Mouse (Mus musculus): ENCODE data around the gene Gm10322.
A peak's percentile ranks its signal among the peaks of the same experiment; 100 is the strongest.

The Gm10322 gene

GRCm38 (mm10) chr10:59602043-59602442 lies 13.8 kb upstream of the Gm10322 start:
- no peak for DNase-seq (ENCODE audit: low spot score in 2 of 2)

- peak in 1 of 2 experiments; percentile 20 for DNase-seq (ENCODE audit: low spot score in 2 of 2)
Observed at GRCm38 (mm10) chr10:59602891-59603290, 13.0 kb upstream of the Gm10322 start.

- DNase-seq (ENCODE audit: low spot score in 2 of 2) = no peak
Observed at GRCm38 (mm10) chr10:59603843-59604242, 12.0 kb upstream of the Gm10322 start.

GRCm38 (mm10) chr10:59604879-59605464 lies 10.9 kb upstream of the Gm10322 start:
- no peak for DNase-seq (ENCODE audit: low spot score in 2 of 2)

GRCm38 (mm10) chr10:59613276-59613675 lies 2.6 kb upstream of the Gm10322 start:
- DNase-seq (ENCODE audit: low spot score in 2 of 2) = no peak

- no peak for DNase-seq (ENCODE audit: low spot score in 2 of 2)
Observed at GRCm38 (mm10) chr10:59614141-59614540, 1.7 kb upstream of the Gm10322 start.

- DNase-seq (ENCODE audit: low spot score in 2 of 2) = no peak
Observed at GRCm38 (mm10) chr10:59615411-59615810, 452 bp upstream of the Gm10322 start.

GRCm38 (mm10) chr10:59616522-59616921 lies 659 bp downstream of the Gm10322 start, which contains the start of gene Mcu:
Gene Mcu, minus strand, starts transcription at chr10:59616692.
- peak; percentile 90 to 95 for DNase-seq (ENCODE audit: low spot score in 2 of 2)

- DNase-seq (ENCODE audit: low spot score in 2 of 2) = no peak
Observed at GRCm38 (mm10) chr10:59617776-59618175, 1.9 kb downstream of the Gm10322 start.

- no peak for DNase-seq (ENCODE audit: low spot score in 2 of 2)
Observed at GRCm38 (mm10) chr10:59621355-59621754, 5.5 kb downstream of the Gm10322 start.

GRCm38 (mm10) chr10:59623496-59623895 lies 7.6 kb downstream of the Gm10322 start:
- no peak for DNase-seq (ENCODE audit: low spot score in 2 of 2)

GRCm38 (mm10) chr10:59628641-59629505 lies 13.0 kb downstream of the Gm10322 start:
- no peak for DNase-seq (ENCODE audit: low spot score in 2 of 2)

- no peak for DNase-seq (ENCODE audit: low spot score in 2 of 2)
Observed at GRCm38 (mm10) chr10:59629506-59629782, 13.6 kb downstream of the Gm10322 start.

GRCm38 (mm10) chr10:59636048-59636447 lies 20.2 kb downstream of the Gm10322 start:
- DNase-seq (ENCODE audit: low spot score in 2 of 2) = no peak

- DNase-seq (ENCODE audit: low spot score in 2 of 2) = no peak
Observed at GRCm38 (mm10) chr10:59636751-59637533, 21.1 kb downstream of the Gm10322 start.

- DNase-seq (ENCODE audit: low spot score in 2 of 2) = no peak
Observed at GRCm38 (mm10) chr10:59637596-59638124, 21.8 kb downstream of the Gm10322 start.

GRCm38 (mm10) chr10:59638576-59638975 lies 22.7 kb downstream of the Gm10322 start:
- DNase-seq (ENCODE audit: low spot score in 2 of 2) = no peak

GRCm38 (mm10) chr10:59642659-59643377 lies 27.0 kb downstream of the Gm10322 start:
- DNase-seq (ENCODE audit: low spot score in 2 of 2) = no peak

- DNase-seq (ENCODE audit: low spot score in 2 of 2) = no peak
Observed at GRCm38 (mm10) chr10:59643645-59644044, 27.8 kb downstream of the Gm10322 start.

GRCm38 (mm10) chr10:59644710-59645109 lies 28.8 kb downstream of the Gm10322 start:
- DNase-seq (ENCODE audit: low spot score in 2 of 2) = no peak

GRCm38 (mm10) chr10:59645153-59645552 lies 29.3 kb downstream of the Gm10322 start:
- no peak for DNase-seq (ENCODE audit: low spot score in 2 of 2)
